Mouse (Mus musculus): ENCODE data around the gene Fbln5. TPM values are rescaled to one million over a fixed set of nuclear protein-coding genes. Genes with fewer than 3 reads are reported as not detected.

Fbln5 gene
- total and polyA plus RNA-seq, 3 experiments, result 29.1 to 64.3 (median 63.0) TPM

DNA sequence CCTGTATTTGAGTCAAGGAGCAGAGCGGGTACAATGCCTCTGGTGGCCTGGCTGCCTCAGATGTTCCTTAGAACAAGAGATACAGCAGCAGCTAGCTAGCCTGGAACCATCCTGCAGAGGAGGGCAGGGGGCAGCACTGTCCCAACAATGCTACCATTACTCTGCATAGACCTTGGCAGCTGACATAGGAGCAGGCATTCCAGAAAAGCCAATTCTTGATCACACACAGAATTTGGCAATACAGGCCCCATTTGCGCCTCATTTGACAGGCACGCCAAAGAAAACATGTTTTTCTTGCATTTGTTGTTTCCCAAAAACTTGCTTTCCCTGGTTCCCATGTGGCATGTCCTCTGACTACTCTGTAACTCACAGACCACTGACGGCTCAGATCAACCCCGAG, 56.8 kb downstream of the Fbln5 start:
- no peak for DNase-seq

- no peak for DNase-seq
Observed at GRCm38 (mm10) chr12:101759440-101760045, 59.3 kb downstream of the Fbln5 start.

GRCm38 (mm10) chr12:101758698-101759097, 60.2 kb downstream of the Fbln5 start:
- DNase-seq, result no peak

GRCm38 (mm10) chr12:101742375-101742774, 76.5 kb downstream of the Fbln5 start:
- no peak for DNase-seq

DNA sequence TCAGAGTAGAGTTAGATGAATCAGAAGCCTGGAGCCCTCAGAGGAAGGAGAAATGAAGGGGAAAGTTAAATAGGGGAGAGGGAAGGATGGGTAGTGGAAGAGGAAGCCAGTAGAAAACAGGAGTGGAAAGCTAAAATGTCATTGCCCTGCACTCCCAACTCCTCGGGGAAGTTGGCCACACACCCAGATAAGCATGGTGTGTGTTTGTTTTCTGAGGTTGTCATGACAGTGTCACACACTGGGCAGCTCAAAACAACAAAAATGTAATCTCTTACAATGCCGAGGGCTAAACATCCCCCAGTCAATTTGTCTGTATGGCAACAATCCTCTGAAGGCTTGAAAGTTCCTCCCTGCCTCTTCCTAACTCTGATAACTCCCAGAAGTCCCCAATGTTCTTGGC, 78.4 kb downstream of the Fbln5 start:
- DNase-seq, result no peak

GRCm38 (mm10) chr12:101740045-101740444, 78.8 kb downstream of the Fbln5 start:
- DNase-seq, result no peak

DNA sequence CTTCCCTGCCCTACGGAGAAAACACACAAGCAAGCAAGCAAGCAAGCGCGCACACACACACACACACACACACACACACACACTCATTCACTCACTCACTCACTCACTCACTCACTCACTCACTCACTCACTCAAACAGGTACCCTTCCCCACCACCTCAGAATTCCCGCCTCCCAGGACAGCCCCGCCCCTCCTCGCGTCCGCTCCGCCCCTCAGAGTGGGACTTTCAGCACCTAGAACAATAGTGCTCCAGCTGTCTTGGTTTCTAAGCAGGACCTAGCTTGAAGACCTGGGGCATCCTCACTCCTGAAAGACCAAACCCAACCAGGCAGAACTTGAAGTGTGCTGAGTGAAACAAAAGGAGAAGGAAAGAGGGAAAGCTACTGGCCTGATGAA, 100.1 kb downstream of the Fbln5 start:
- DNase-seq, result peak; percentile 39

DNA sequence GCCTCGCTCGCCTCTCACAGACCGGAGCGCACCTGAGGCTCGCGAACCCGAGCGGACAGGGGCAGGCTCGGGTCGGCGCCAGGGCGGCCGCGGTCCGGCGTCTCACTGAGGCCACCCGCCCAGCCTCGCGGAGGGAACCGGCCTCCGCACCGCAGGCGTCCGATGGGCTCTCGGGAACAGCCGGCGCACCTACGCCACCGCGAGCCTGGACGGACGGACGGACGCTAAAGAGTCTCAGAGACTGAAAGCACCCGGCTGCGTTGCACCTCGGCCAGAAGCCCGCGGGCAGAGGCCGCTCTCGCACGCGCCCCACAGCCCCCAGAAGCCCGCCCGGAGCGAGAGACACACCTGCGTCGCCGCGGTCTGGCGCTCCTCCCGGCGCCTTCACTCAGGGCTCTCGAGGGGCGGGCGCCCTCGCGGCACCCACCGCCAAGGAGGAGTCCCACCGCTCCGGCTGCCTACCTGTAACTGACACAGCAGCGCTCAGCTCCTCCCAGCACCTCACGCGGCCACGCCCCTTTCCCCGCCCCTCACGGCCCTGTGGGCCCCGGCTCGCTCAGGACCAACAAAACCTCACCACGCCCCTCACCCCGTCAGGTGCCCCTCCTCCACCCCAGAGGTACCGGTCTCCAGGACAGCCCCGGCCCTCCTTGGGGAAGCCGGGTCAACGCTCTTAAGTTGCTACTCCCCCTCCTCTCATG, 100.7 kb downstream of the Fbln5 start, which contains the start of gene Tc2n:
Gene Tc2n (minus strand): TSS at position 470 of the 701 bp plus-strand sequence.
- DNase-seq, result peak; percentile 88

- no peak for DNase-seq
Observed at GRCm38 (mm10) chr12:101699176-101699575, 119.7 kb downstream of the Fbln5 start.

Other genes with a start within 250 kb of the Fbln5 start
- gene Tc2n, start 100.5 kb downstream of the Fbln5 start, total RNA-seq (2021), result 1 to 10 TPM in 1 of 2 experiments, under 1 TPM in 1; 0.73 to 1.4 TPM
- 0.02 TPM in 1 of 2 replicates, not detected in the other for gene Tc2n, start 100.5 kb downstream of the Fbln5 start, polyA plus RNA-seq (2012; rRNA removed)
- gene Trip11, start 94.2 kb upstream of the Fbln5 start, total RNA-seq (2021), result 10 to 100 TPM; 28.4 to 40.6 TPM
- 1.6 and 4.1 TPM in 2 replicates for gene Trip11, start 94.2 kb upstream of the Fbln5 start, polyA plus RNA-seq (2012; rRNA removed)
- 10 to 100 TPM; 16.2 to 16.7 TPM for gene Atxn3, start 139.2 kb upstream of the Fbln5 start, total RNA-seq (2021)
- gene Atxn3, start 139.2 kb upstream of the Fbln5 start, polyA plus RNA-seq (2012; rRNA removed), result 0.77 and 1.2 TPM in 2 replicates
- 10 to 100 TPM; 32.4 to 35.8 TPM for gene Cpsf2, start 156.9 kb upstream of the Fbln5 start, total RNA-seq (2021)
- 2.8 and 3.4 TPM in 2 replicates for gene Cpsf2, start 156.9 kb upstream of the Fbln5 start, polyA plus RNA-seq (2012; rRNA removed)